Mouse (Mus musculus) heart, embryonic 13.5 days (tissue): Measurements from ENCODE around the gene Fam114a1. TPM values are rescaled to one million over a fixed set of nuclear protein-coding genes. Genes with fewer than 3 reads are reported as not detected.

ENCODE experiments used
- ATAC-seq: fragments of 200-750 bp; cut with Nextera tagmentation; 2 replicates; pipeline ENCODE4 v1.8.0; 2017; ENCODE audit warnings: moderate TSS enrichment; ENCODE audit not compliant: insufficient number of reproducible peaks, low FRiP score, low TSS enrichment; ENCODE audit errors: extremely low read depth
- H3K27ac ChIP-seq: fragments of 300-500 bp; sonication (generic); replicated peaks from 2 replicates; pipeline ENCODE4 v1.5.1; 2015; ENCODE audit warnings: moderate library complexity, mild to moderate bottlenecking, inconsistent platforms
- H3K27me3 ChIP-seq: fragments of 300-500 bp; sonication (generic); replicated peaks from 2 replicates; pipeline ENCODE4 v1.6.1; 2015; ENCODE audit warnings: mild to moderate bottlenecking, inconsistent platforms
- H3K36me3 ChIP-seq: fragments of 300-500 bp; sonication (generic); 2 replicates; pipeline ENCODE4 v1.6.1; 2015; ENCODE audit warnings: mild to moderate bottlenecking, inconsistent platforms
- H3K4me1 ChIP-seq: fragments of 300-500 bp; sonication (generic); 2 replicates; pipeline ENCODE4 v1.6.1; 2015; ENCODE audit warnings: inconsistent platforms
- H3K4me2 ChIP-seq: fragments of 300-500 bp; sonication (generic); 2 replicates; pipeline ENCODE4 v1.6.1; 2015; ENCODE audit warnings: inconsistent platforms, mild to moderate bottlenecking, moderate library complexity
- H3K4me3 ChIP-seq: fragments of 300-500 bp; sonication (generic); 2 replicates; pipeline ENCODE4 v1.5.1; 2015; ENCODE audit warnings: moderate library complexity, mild to moderate bottlenecking, inconsistent platforms
- H3K9ac ChIP-seq: fragments of 300-500 bp; sonication (generic); 2 replicates; pipeline ENCODE4 v1.6.1; 2015; ENCODE audit warnings: inconsistent platforms, mild to moderate bottlenecking, moderate library complexity
- H3K9me3 ChIP-seq: fragments of 300-500 bp; sonication (generic); 2 replicates; pipeline ENCODE4 v1.6.1; 2016; ENCODE audit warnings: inconsistent platforms
- WGBS: fragments of 180-500 bp; shearing (Covaris S2); methylation state at CpG from one replicate; pipeline ENCODE4 v1.1.7; 2015; ENCODE audit warnings: mixed read lengths; 5-methylcytosine and 5-hydroxymethylcytosine counted together
- polyA plus RNA-seq: library from polyadenylated mRNA; unstranded; fragments of >200 nt; fragmentation: Nextera tagmentation; extraction: Ambion mirVana; gene quantifications from 2 replicates; pipeline ENCODE4 v1.2.1, GENCODE M21; 2015

Fam114a1 gene
- polyA plus RNA-seq, 1 experiment from 2014 or later: 41.4 TPM

- Histone ChIP-seq H3K4me2 (peak overlapping the region; percentile 86), H3K4me3 (peak overlapping the region; percentile 80), H3K27ac (peak overlapping the region; percentile 83), H3K4me1 (peaks cover 19% of the 10 kb centered on the region), H3K9ac (peak overlapping the region; percentile 88), H3K27me3 (no peaks in the 10 kb centered on the region), H3K36me3 (peaks cover 12% of the 10 kb centered on the region), H3K9me3 (no peaks in the 10 kb centered on the region)
- ATAC-seq: peak; percentile 28
- WGBS: 4% methylated on average over 14 of the region's 14 CpGs
Observed at GRCm38 (mm10) chr5:64968961-64969860, 660 bp upstream of the Fam114a1 start.

- H3K4me2 ChIP-seq: no peak overlapping the region
- H3K27me3 ChIP-seq: no peaks in the 10 kb centered on the region
- no peak overlapping the region for H3K4me3 ChIP-seq
- ATAC-seq: no peak
- peaks cover 13% of the 10 kb centered on the region for H3K4me1 ChIP-seq
- no peak overlapping the region for H3K9ac ChIP-seq
- H3K9me3 ChIP-seq: no peaks in the 10 kb centered on the region
- H3K36me3 ChIP-seq: peaks cover 28% of the 10 kb centered on the region
- WGBS: 56% methylated on average over 5 of the region's 5 CpGs
- H3K27ac ChIP-seq: no peak overlapping the region
Observed at GRCm38 (mm10) chr5:64975121-64975520, 5.2 kb downstream of the Fam114a1 start.

DNA sequence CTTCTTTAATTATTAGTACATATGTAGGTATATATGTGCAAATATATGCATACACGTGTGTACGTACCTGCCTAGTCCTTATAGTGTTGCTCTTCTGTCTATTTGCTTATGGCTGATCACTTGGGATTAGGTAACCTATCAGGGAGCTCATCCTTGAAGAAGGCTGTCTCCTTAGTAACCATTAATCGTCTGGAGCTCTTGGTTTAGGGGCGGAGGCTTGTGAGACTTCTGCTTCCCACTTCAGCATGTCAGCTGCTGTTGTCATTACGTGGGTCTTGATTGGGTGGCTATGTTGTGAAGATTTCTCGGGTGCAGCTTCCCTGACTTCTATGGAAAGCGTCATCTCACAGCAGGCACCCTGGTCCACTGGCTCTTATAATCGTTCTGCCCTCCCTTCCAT lies 7.3 kb downstream of the Fam114a1 start:
- Histone ChIP-seq H3K36me3 (peaks cover 48% of the 10 kb centered on the region), H3K9ac (no peak overlapping the region), H3K9me3 (no peaks in the 10 kb centered on the region), H3K27ac (no peak overlapping the region), H3K4me1 (no peaks in the 10 kb centered on the region), H3K27me3 (no peaks in the 10 kb centered on the region), H3K4me3 (no peak overlapping the region), H3K4me2 (no peak overlapping the region)
- ATAC-seq: no peak
- 61% methylated on average over 8 of the region's 8 CpGs for WGBS

- H3K4me3 ChIP-seq: no peak overlapping the region
- H3K9ac ChIP-seq: no peak overlapping the region
- H3K4me2 ChIP-seq: no peak overlapping the region
- H3K9me3 ChIP-seq: no peaks in the 10 kb centered on the region
- H3K36me3 ChIP-seq: peaks cover 79% of the 10 kb centered on the region
- H3K4me1 ChIP-seq: peaks cover 30% of the 10 kb centered on the region
- no peaks in the 10 kb centered on the region for H3K27me3 ChIP-seq
- 47% methylated on average over 7 of the region's 7 CpGs for WGBS
- H3K27ac ChIP-seq: peak overlapping the region; percentile 2; the same call in 1 of the 2 replicates
- ATAC-seq: no peak
Observed at GRCm38 (mm10) chr5:64985971-64986370, 16.1 kb downstream of the Fam114a1 start.

DNA sequence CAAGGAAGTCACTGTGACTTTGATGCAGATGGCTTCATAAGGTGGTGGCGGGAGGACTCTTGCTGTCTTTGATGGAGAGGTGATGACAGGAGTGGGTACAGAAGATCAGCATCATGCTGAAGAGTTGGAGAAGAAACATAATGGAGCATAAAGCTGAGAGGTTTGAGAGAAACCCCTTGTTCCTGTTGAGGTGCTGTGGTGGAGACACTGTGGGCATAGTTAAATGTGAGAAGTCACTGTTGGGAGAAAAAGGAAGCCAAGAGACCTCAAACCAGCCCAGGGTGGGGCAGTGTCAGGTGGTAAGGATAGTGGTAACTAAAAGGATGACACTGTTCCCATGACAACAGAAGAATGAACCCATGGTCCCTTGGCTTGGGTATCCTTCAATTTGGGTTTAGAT lies 20.1 kb downstream of the Fam114a1 start:
- Histone ChIP-seq H3K27ac (peak overlapping the region; percentile 77), H3K4me1 (peaks cover 36% of the 10 kb centered on the region), H3K9ac (no peak overlapping the region), H3K4me3 (no peak overlapping the region), H3K27me3 (no peaks in the 10 kb centered on the region), H3K36me3 (peaks cover 48% of the 10 kb centered on the region), H3K9me3 (no peaks in the 10 kb centered on the region), H3K4me2 (no peak overlapping the region)
- no peak for ATAC-seq
- 90% methylated on average over 1 of the region's 1 CpGs for WGBS

DNA sequence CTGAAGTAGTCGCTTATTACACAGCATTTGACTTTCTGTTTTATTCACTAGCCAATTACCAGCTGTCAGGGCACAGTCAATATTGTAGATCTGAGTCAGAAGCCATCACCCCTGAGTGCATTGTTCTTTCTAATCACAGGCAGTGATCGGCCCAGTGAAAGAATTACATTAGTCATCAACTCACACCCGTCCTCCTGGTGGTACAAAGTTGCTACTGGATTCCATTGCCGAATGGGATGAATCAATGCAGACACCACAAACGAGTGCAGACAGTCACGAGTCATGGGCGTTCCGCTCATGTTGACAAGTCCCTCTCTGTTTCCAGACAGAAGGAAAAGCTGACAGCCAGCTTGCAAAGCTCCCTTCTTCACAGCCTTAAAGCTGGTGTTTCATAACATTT lies 22.7 kb downstream of the Fam114a1 start:
- ATAC-seq: no peak
- peaks cover 25% of the 10 kb centered on the region for H3K4me1 ChIP-seq
- no peak overlapping the region for H3K9ac ChIP-seq
- no peak overlapping the region for H3K4me3 ChIP-seq
- H3K27ac ChIP-seq: no peak overlapping the region
- H3K27me3 ChIP-seq: no peaks in the 10 kb centered on the region
- no peaks in the 10 kb centered on the region for H3K9me3 ChIP-seq
- WGBS: 42% methylated on average over 8 of the region's 8 CpGs
- H3K36me3 ChIP-seq: peaks cover 56% of the 10 kb centered on the region
- H3K4me2 ChIP-seq: no peak overlapping the region

DNA sequence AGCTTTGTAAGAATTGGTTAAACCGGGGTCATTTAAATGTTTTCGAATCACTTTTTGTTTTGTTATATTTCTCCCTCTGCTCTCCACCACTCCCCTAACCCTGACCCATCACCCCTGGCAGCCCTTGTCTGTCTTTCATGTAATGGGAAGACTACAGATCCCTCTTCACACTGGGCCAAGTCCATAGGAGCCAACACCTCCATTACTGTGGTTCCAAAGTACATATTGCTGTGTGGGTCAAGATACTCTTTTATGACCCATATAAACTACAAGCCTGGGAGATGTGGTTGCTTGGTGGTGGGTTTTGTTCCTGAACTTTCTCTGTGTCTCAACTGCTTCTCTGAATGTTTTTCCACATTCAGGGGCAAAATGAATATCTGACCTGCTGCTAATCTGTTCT lies 25.5 kb downstream of the Fam114a1 start:
- 79% methylated on average over 2 of the region's 2 CpGs for WGBS
- Histone ChIP-seq H3K4me2 (no peak overlapping the region), H3K9me3 (no peaks in the 10 kb centered on the region), H3K4me1 (peaks cover 6% of the 10 kb centered on the region; the same call in 1 of the 2 replicates), H3K36me3 (peaks cover 49% of the 10 kb centered on the region), H3K4me3 (no peak overlapping the region), H3K9ac (no peak overlapping the region), H3K27me3 (no peaks in the 10 kb centered on the region), H3K27ac (no peak overlapping the region)
- no peak for ATAC-seq

GRCm38 (mm10) chr5:65002940-65003824 lies 33.3 kb downstream of the Fam114a1 start:
- ATAC-seq: no peak
- H3K27ac ChIP-seq: no peak overlapping the region
- H3K9me3 ChIP-seq: no peaks in the 10 kb centered on the region
- H3K4me3 ChIP-seq: no peak overlapping the region
- H3K27me3 ChIP-seq: no peaks in the 10 kb centered on the region
- no peak overlapping the region for H3K9ac ChIP-seq
- 62% methylated on average over 10 of the region's 10 CpGs for WGBS
- H3K4me1 ChIP-seq: peaks cover 12% of the 10 kb centered on the region
- no peak overlapping the region for H3K4me2 ChIP-seq
- H3K36me3 ChIP-seq: peaks cover 41% of the 10 kb centered on the region

DNA sequence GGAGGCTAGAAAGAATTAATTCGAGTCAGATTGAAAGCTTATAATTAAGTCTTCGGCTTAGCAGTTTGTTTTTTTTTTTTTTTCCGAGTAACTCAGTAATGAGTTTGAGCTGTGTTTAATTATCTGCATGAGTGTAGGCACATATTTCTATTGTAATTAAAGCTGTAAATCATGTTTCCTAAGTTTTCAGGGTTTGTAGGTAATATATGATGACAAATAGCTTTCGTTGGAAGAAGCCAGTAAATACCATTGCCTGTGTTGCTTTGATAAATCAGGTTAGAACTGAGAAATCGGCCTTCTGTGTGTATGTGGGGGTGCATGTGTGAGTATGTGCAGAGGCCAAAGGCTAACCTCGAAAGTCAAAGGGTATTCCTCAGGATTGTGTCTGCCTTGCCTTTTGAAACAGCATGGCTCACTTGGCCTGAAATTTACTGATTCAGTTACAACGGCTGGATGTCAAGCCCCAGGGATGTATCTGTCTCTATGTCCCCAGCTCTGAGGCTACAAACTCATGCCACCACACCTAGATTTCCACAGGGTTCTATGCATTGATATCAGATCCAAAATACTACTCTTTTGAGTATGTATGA lies 34.2 kb downstream of the Fam114a1 start:
- 69% methylated on average over 7 of the region's 7 CpGs for WGBS
- no peaks in the 10 kb centered on the region for H3K27me3 ChIP-seq
- H3K36me3 ChIP-seq: peaks cover 43% of the 10 kb centered on the region
- H3K4me2 ChIP-seq: no peak overlapping the region
- no peak for ATAC-seq
- no peak overlapping the region for H3K9ac ChIP-seq
- no peaks in the 10 kb centered on the region for H3K9me3 ChIP-seq
- peaks cover 12% of the 10 kb centered on the region for H3K4me1 ChIP-seq
- no peak overlapping the region for H3K27ac ChIP-seq
- H3K4me3 ChIP-seq: no peak overlapping the region

GRCm38 (mm10) chr5:65005251-65005650 lies 35.4 kb downstream of the Fam114a1 start:
- H3K36me3 ChIP-seq: peaks cover 52% of the 10 kb centered on the region
- H3K9ac ChIP-seq: no peak overlapping the region
- H3K4me2 ChIP-seq: no peak overlapping the region
- no peak overlapping the region for H3K27ac ChIP-seq
- no peak for ATAC-seq
- H3K4me1 ChIP-seq: peaks cover 12% of the 10 kb centered on the region
- H3K4me3 ChIP-seq: no peak overlapping the region
- H3K27me3 ChIP-seq: no peaks in the 10 kb centered on the region
- peaks cover 2% of the 10 kb centered on the region; the same call in 1 of the 2 replicates for H3K9me3 ChIP-seq
- WGBS: 87% methylated on average over 4 of the region's 4 CpGs

DNA sequence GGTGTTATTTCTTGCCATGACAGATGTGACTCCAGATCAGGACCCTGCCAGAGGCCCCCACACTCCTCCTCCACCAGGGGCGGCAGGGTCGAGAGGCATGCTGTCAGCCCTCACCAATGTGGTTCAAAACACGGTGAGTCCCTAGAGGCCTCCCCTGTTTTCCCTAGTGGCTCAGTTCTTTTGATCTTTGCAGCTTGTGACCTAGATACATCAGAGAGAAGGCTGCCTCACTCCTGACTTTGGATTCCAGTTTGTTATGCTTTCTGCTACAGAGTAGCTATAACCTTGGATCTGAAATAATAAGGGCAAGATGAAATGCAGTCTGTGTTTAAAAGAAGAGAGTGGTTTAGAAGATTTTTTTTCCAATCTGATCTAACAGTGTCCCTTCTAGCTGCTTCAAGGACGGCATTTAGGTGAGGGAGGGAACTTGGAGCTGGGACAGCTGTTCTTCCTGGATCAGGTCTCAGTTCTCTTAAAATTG lies 36.2 kb downstream of the Fam114a1 start:
- Histone ChIP-seq H3K9ac (no peak overlapping the region), H3K4me1 (peaks cover 12% of the 10 kb centered on the region), H3K27ac (no peak overlapping the region), H3K9me3 (peaks cover 4% of the 10 kb centered on the region; the same call in 1 of the 2 replicates), H3K4me2 (no peak overlapping the region), H3K36me3 (peaks cover 60% of the 10 kb centered on the region), H3K27me3 (no peaks in the 10 kb centered on the region), H3K4me3 (no peak overlapping the region)
- no peak for ATAC-seq
- 29% methylated on average over 4 of the region's 4 CpGs for WGBS
